ENCODE assay signal across 11 mouse cellular contexts in genomic region chr1:191432531-191432930, GRCm38 (mm10). TPM values are rescaled to one million over a fixed set of nuclear protein-coding genes. Genes with fewer than 3 reads are reported as not detected.
DNase-seq lines count a peak whose midpoint lies in the region; ATAC-seq and TF ChIP-seq lines count a peak whose summit lies in the region.
"Had no signal": no experiment of that assay in that cellular context is flagged by ENCODE, and none has a peak within 500 bp of the region (broad histone marks: within the 10 kb centered on the region; RNA-seq: fewer than 3 reads in every experiment).

No protein-coding gene starts in this region.

- WGBS in embryonic facial prominence, embryonic 14.5 days: 23% methylated on average over 7 of the region's 7 CpGs

- ATAC-seq in embryonic facial prominence, embryonic 14.5 days (ENCODE audit: low read depth): no peak
- no peak for ATAC-seq in erythroblast, adult 5-6 weeks (replicated peaks; ENCODE audit: low FRiP score, poor library complexity, severe bottlenecking)
- ATAC-seq: midbrain, embryonic 16.5 days had no signal

- no peak for TF ChIP-seq CTCF in testis, adult 2 months (IDR thresholded peaks at IDR 0.05; ENCODE audit: control insufficient read depth, insufficient read depth, insufficient replicate concordance, low read depth, low read length)

- peak overlapping the region; percentile 5 for H3K4me2 ChIP-seq in embryonic facial prominence, embryonic 14.5 days (ENCODE audit: low read depth, low read length)

- H3K9ac ChIP-seq in embryonic facial prominence, embryonic 14.5 days (ENCODE audit: low read depth, low read length): no peak overlapping the region

- peak overlapping the region; percentile 32 for H3K4me3 ChIP-seq in testis, adult 2 months (ENCODE audit: control insufficient read depth, low read depth, low read length)
- H3K4me3 ChIP-seq in embryonic facial prominence, embryonic 14.5 days (ENCODE audit: low read depth, low read length): no peak overlapping the region
- H3K4me3 ChIP-seq: hindbrain, embryonic 10.5 days had no signal

- no peak for TF ChIP-seq POLR2A in testis, adult 2 months (IDR thresholded peaks at IDR 0.05; ENCODE audit: control insufficient read depth, low read depth, low read length)

- H3K36me3 ChIP-seq in testis, adult 2 months (ENCODE audit: control insufficient read depth, insufficient read depth, low read length): no peaks in the 10 kb centered on the region
- no peaks in the 10 kb centered on the region for H3K36me3 ChIP-seq in embryonic facial prominence, embryonic 14.5 days (ENCODE audit: control insufficient read depth, insufficient read depth, low read length)
- H3K36me3 ChIP-seq: hindbrain, embryonic 10.5 days had no signal

- H3K9me3 ChIP-seq in embryonic facial prominence, embryonic 14.5 days (ENCODE audit: control insufficient read depth, low read length): no peaks in the 10 kb centered on the region
- H3K9me3 ChIP-seq: hindbrain, embryonic 10.5 days had no signal

- no peaks in the 10 kb centered on the region for H3K27me3 ChIP-seq in testis, adult 2 months (ENCODE audit: control insufficient read depth, insufficient read depth, low read length)
- H3K27me3 ChIP-seq in embryonic facial prominence, embryonic 14.5 days (replicated peaks; ENCODE audit: control insufficient read depth, insufficient read depth, low read length): no peaks in the 10 kb centered on the region

- H3K4me1 ChIP-seq in testis, adult 2 months (ENCODE audit: control insufficient read depth, insufficient read depth, low read length): peaks cover 3% of the 10 kb centered on the region
- peaks cover 14% of the 10 kb centered on the region for H3K4me1 ChIP-seq in embryonic facial prominence, embryonic 14.5 days (ENCODE audit: control insufficient read depth, insufficient read depth, low read length)

- H3K27ac ChIP-seq in testis, adult 2 months (ENCODE audit: control insufficient read depth, insufficient read depth, low read depth, low read length): no peak overlapping the region
- no peak overlapping the region for H3K27ac ChIP-seq in embryonic facial prominence, embryonic 14.5 days (replicated peaks; ENCODE audit: low read depth, low read length)
- H3K27ac ChIP-seq: hindbrain, embryonic 10.5 days had no signal

- DNase-seq in testis, postnatal 10 days (ENCODE audit: low spot score): no peak
- no peak for DNase-seq in embryonic facial prominence, embryonic 14.5 days (ENCODE audit: low spot score)
- peak; percentile 53 to 70 for DNase-seq in kidney, postnatal 4 days
- DNase-seq in urinary bladder, postnatal 36 days (ENCODE audit: low spot score in 2 of 2): no peak
- no peak for DNase-seq in urinary bladder, postnatal 10 days (ENCODE audit: low spot score)
- DNase-seq: cerebellum, adult 11 months; thymus, postnatal 36 days had no signal

RNA-seq across cellular contexts. Expression of gene Ppp2r5a, which starts 29.5 kb away (rescaled TPM):
- 10.0 and 14.2 TPM in 2 replicates for polyA plus RNA-seq in testis, adult 2 months (2012; rRNA removed)
- polyA plus RNA-seq in embryonic facial prominence, embryonic 14.5 days (2014; fragmentation: Nextera tagmentation; extraction: Ambion mirVana): 27.3 and 34.6 TPM in 2 replicates
- total RNA-seq in erythroblast, adult 5-6 weeks (2015; ENCODE audit: low replicate concordance): 52.7 and 60.3 TPM in 2 replicates
- 56.3 and 62.8 TPM in 2 replicates for total RNA-seq in erythroblast, adult 5-6 weeks (2017; ENCODE audit: low replicate concordance)

Comparison
In these comparisons a context has a peak if more than half of its experiments do, and no peak if none do; other contexts are left out.
1. DNase-seq: peak in kidney, postnatal 4 days (2 of 2); none in testis, postnatal 10 days (single experiment), embryonic facial prominence, embryonic 14.5 days (single experiment), urinary bladder, postnatal 36 days (0 of 2) and urinary bladder, postnatal 10 days (single experiment).